ENCODE assay signal across 8 mouse cellular contexts in genomic region chr15:100599276-100600046, GRCm38 (mm10). TPM values are rescaled to one million over a fixed set of nuclear protein-coding genes. Genes with fewer than 3 reads are reported as not detected.
DNase-seq lines count a peak whose midpoint lies in the region; ATAC-seq and TF ChIP-seq lines count a peak whose summit lies in the region.

Gene Pou6f1 (minus strand): TSS chr15:100599984.

- TF ChIP-seq POLR2A in lung, adult 2 months (IDR thresholded peaks at IDR 0.05; ENCODE audit: borderline replicate concordance, extremely low read depth, low read depth, low read length) = no peak

- peak within 1 kb of the TSS; percentile 63 to 79 for H3K4me3 ChIP-seq in ES-E14 (ENCODE audit: insufficient read depth in 1 of 2, low read depth in 1 of 2, low read length in 2 of 2, poor library complexity in 1 of 2, severe bottlenecking in 1 of 2)
- H3K4me3 ChIP-seq in forebrain, embryonic 16.5 days (replicated peaks; ENCODE audit: low read length) = peak within 1 kb of the TSS; percentile 69
- H3K4me3 ChIP-seq in layer of hippocampus, adult 2 months = peak within 1 kb of the TSS; percentile 67
- H3K4me3 ChIP-seq in lung, adult 2 months (replicated peaks; ENCODE audit: extremely low read depth, low read depth, low read length) = peak within 1 kb of the TSS; percentile 86

- no peak within 1 kb of the TSS for H3K27ac ChIP-seq in ES-E14 (ENCODE audit: insufficient read depth, low read depth, low read length, poor library complexity, severe bottlenecking)
- peak within 1 kb of the TSS; percentile 85 for H3K27ac ChIP-seq in forebrain, embryonic 16.5 days (ENCODE audit: low read length)
- H3K27ac ChIP-seq in layer of hippocampus, adult 2 months = peak within 1 kb of the TSS; percentile 94

- no peak for TF ChIP-seq CTCF in layer of hippocampus, adult 2 months (conservative IDR thresholded peaks at IDR 0.05)
- TF ChIP-seq CTCF in lung, adult 2 months (IDR thresholded peaks at IDR 0.05; ENCODE audit: insufficient read depth, low read length) = no peak

- in situ Hi-C loops in ES-E14 (cut with MboI; ENCODE audit: low sequenced_read_pairs in 2 of 2, unreplicated experiment in 2 of 2) = no loop called here

- H3K9ac ChIP-seq in ES-E14 (ENCODE audit: insufficient read depth, low read depth, low read length, poor library complexity, severe bottlenecking) = peak within 1 kb of the TSS; percentile 68
- H3K9ac ChIP-seq in forebrain, embryonic 16.5 days (replicated peaks; ENCODE audit: low read depth, low read length) = peak within 1 kb of the TSS; percentile 94

- peak within 1 kb of the TSS; percentile 70 for H3K4me2 ChIP-seq in forebrain, embryonic 16.5 days (ENCODE audit: low read length)

- under 1% methylated on average over 70 of the region's 76 CpGs for WGBS in forebrain, embryonic 16.5 days
- WGBS in lung, adult 2 months = 1% methylated on average over 74 of the region's 76 CpGs

- ATAC-seq in forebrain, embryonic 16.5 days = peak; percentile 66
- ATAC-seq in megakaryocyte progenitor cell, adult 5-6 weeks (replicated peaks; ENCODE audit: poor library complexity) = no peak

- H3K4me1 ChIP-seq in ES-E14 (ENCODE audit: control insufficient read depth in 2 of 2, insufficient read depth in 2 of 2, low read length in 2 of 2, poor library complexity in 1 of 2) = peaks cover 4 to 10% of the 10 kb centered on the region in 2 experiments; a peak in 3 of 4 replicates
- peaks cover 12% of the 10 kb centered on the region for H3K4me1 ChIP-seq in forebrain, embryonic 16.5 days (replicated peaks; ENCODE audit: control insufficient read depth, insufficient read depth, low read length)
- H3K4me1 ChIP-seq in lung, adult 2 months (ENCODE audit: control insufficient read depth, insufficient read depth, low read length) = peaks cover 7% of the 10 kb centered on the region; the same call in 1 of the 2 replicates

- no peaks in the 10 kb centered on the region for H3K36me3 ChIP-seq in ES-E14 (ENCODE audit: control insufficient read depth, insufficient read depth, low read length, poor library complexity, severe bottlenecking)
- 0 out of 2 replicates have a peak, but pooled peaks cover 2% of the 10 kb centered on the region for H3K36me3 ChIP-seq in forebrain, embryonic 16.5 days (ENCODE audit: control insufficient read depth, insufficient read depth)

- DNase-seq in ES-E14 (ENCODE audit: low read depth, low spot score) = no peak
- peak; percentile 57 for DNase-seq in brain, adult 2 months (ENCODE audit: low read depth, low spot score)
- DNase-seq in heart, postnatal 4 days = peak; percentile 70
- no peak for DNase-seq in layer of hippocampus, adult 2 months (ENCODE audit: low spot score in 2 of 2)
- DNase-seq in lung, adult 2 months = peak; percentile 72
- peak; percentile 41 for DNase-seq in ovary, postnatal 14 days (ENCODE audit: low spot score)

- no peaks in the 10 kb centered on the region for H3K27me3 ChIP-seq in forebrain, embryonic 16.5 days (replicated peaks; ENCODE audit: control insufficient read depth, insufficient read depth, low read length)

- H3K9me3 ChIP-seq in ES-E14 (ENCODE audit: control insufficient read depth, insufficient read depth, low read depth, low read length) = no peaks in the 10 kb centered on the region
- H3K9me3 ChIP-seq in forebrain, embryonic 16.5 days (ENCODE audit: control insufficient read depth, low read length) = no peaks in the 10 kb centered on the region

TF ChIP-seq in ES-E14, 5 proteins besides CTCF, POLR2A, EP300 and RAD21:
- no peak for TF ChIP-seq HCFC1 (IDR thresholded peaks at IDR 0.05; ENCODE audit: borderline replicate concordance, insufficient read depth, low read length)
- no peak for TF ChIP-seq CHD2 (IDR thresholded peaks at IDR 0.05; ENCODE audit: low read depth, low read length)
- TF ChIP-seq MAFK (IDR thresholded peaks at IDR 0.05; ENCODE audit: insufficient read depth, low read depth, low read length) = no peak
- no peak for TF ChIP-seq ZC3H11A (IDR thresholded peaks at IDR 0.05; ENCODE audit: borderline replicate concordance, low read depth, low read length)
- TF ChIP-seq ZNF384 (IDR thresholded peaks at IDR 0.05; ENCODE audit: low read depth, low read length) = no peak

RNA-seq across cellular contexts. Expression of gene Pou6f1, which starts in this region (rescaled TPM):
- total RNA-seq in ES-E14 (2012; rRNA removed) = 2.9 and 4.1 TPM in 2 replicates
- polyA plus RNA-seq in forebrain, embryonic 16.5 days (2015; fragmentation: Nextera tagmentation; extraction: Ambion mirVana) = 52.7 and 53.2 TPM in 2 replicates
- 10 to 100 TPM; 26.3 to 29.3 TPM for total RNA-seq in heart, postnatal 4 days (2021)
- total RNA-seq in layer of hippocampus, adult 2 months (2021) = 100 to 1,000 TPM; 106 to 107 TPM
- 34.8 and 40.2 TPM in 2 replicates for polyA plus RNA-seq in lung, adult 2 months (2012; rRNA removed)
- total RNA-seq in megakaryocyte progenitor cell, adult 5-6 weeks (2015) = 0.02 and 0.49 TPM in 2 replicates
- total RNA-seq in megakaryocyte progenitor cell, adult 5-6 weeks (2017) = 0.78 TPM in 1 of 2 replicates, not detected in the other

Comparison
In these comparisons a context has a peak if more than half of its experiments do, and no peak if none do; other contexts are left out.
1. DNase-seq: peak in brain, adult 2 months (single experiment), heart, postnatal 4 days (single experiment), lung, adult 2 months (single experiment) and ovary, postnatal 14 days (single experiment); none in ES-E14 (single experiment) and layer of hippocampus, adult 2 months (0 of 2).
2. Peak in every context shown above with its lines, with median percentiles within 50 percentile points of each other: H3K4me3 ChIP-seq.